ENCODE assay signal across 22 mouse cellular contexts in the genomic region with DNA sequence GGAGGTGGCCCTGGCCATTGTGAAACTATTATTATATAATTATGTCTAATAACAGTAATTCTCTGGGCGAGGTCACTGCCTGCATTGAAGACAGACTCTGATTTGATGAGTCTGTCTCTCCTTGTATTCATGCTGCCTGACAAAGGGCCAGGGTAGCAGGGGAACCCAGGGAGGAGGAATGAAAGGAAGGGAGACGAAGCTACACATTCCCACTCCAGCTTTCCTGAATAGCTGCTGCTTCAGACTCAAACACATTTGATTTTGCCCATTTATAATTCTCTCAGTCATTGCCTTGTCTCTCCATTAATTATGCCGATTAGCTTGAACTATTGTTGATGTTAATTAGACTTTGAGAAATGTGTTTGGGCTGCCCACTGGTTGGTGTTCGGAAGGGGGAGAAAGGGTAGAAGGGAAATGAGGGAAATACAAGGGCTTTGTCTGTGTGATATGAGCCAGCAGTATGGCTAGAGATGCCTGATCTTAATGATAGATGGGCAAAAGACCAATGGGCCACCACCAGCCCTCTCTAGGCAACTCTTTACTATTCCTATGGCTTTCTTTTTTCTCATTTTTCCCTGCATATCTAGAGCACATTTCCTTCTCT.
A peak's percentile ranks its signal among the peaks of the same experiment; 100 is the strongest.
DNase-seq lines count a peak whose midpoint lies in the region; ATAC-seq and TF ChIP-seq lines count a peak whose summit lies in the region.
"Had no signal": no experiment of that assay in that cellular context is flagged by ENCODE, and none has a peak within 500 bp of the region (broad histone marks: within the 10 kb centered on the region; RNA-seq: fewer than 3 reads in every experiment).

No protein-coding gene starts in this region.

- peak; percentile 64 for ATAC-seq in forebrain, embryonic 15.5 days (replicated peaks)
- no peak for ATAC-seq in kidney, embryonic 15.5 days (replicated peaks; ENCODE audit: low FRiP score)
- ATAC-seq: intestine, embryonic 16.5 days had no signal

- no peak overlapping the region for H3K9ac ChIP-seq in forebrain, embryonic 15.5 days (replicated peaks)
- no peak overlapping the region for H3K9ac ChIP-seq in kidney, embryonic 15.5 days
- H3K9ac ChIP-seq: embryonic facial prominence, embryonic 12.5 days; heart, embryonic 15.5 days; hindbrain, embryonic 14.5 days had no signal

- H3K4me2 ChIP-seq in forebrain, embryonic 15.5 days (replicated peaks): no peak overlapping the region
- H3K4me2 ChIP-seq in kidney, embryonic 15.5 days: no peak overlapping the region
- H3K4me2 ChIP-seq: embryonic facial prominence, embryonic 12.5 days; heart, embryonic 11.5 days; heart, embryonic 15.5 days; hindbrain, embryonic 14.5 days had no signal

- no peak overlapping the region for H3K4me3 ChIP-seq in forebrain, embryonic 15.5 days
- no peak overlapping the region for H3K4me3 ChIP-seq in kidney, embryonic 15.5 days (replicated peaks)
- no peak overlapping the region for H3K4me3 ChIP-seq in midbrain, embryonic 10.5 days
- no peak overlapping the region for H3K4me3 ChIP-seq in thymus, adult 2 months (ENCODE audit: control insufficient read depth, insufficient read depth, low read length)
- H3K4me3 ChIP-seq: embryonic facial prominence, embryonic 12.5 days; heart, adult 2 months; heart, embryonic 15.5 days; hindbrain, embryonic 10.5 days had no signal

- peaks cover 4% of the 10 kb centered on the region; the same call in 1 of the 2 replicates for H3K4me1 ChIP-seq in forebrain, embryonic 15.5 days
- no peaks in the 10 kb centered on the region for H3K4me1 ChIP-seq in kidney, embryonic 15.5 days
- H3K4me1 ChIP-seq in midbrain, embryonic 10.5 days: no peaks in the 10 kb centered on the region
- H3K4me1 ChIP-seq in thymus, adult 2 months (replicated peaks; ENCODE audit: control insufficient read depth, insufficient read depth, low read length): no peaks in the 10 kb centered on the region
- H3K4me1 ChIP-seq: embryonic facial prominence, embryonic 12.5 days; heart, embryonic 15.5 days; hindbrain, embryonic 10.5 days had no signal

- DNase-seq in Muller cell, postnatal 12 days (ENCODE audit: inconsistent ontology term): peak; percentile 94
- peak; percentile 6 for DNase-seq in brain, adult 2 months (ENCODE audit: low read depth, low spot score)
- DNase-seq in retina, postnatal 1 day: peak; percentile 86
- no peak for DNase-seq in midbrain, embryonic 10.5 days (ENCODE audit: low spot score)
- DNase-seq in thymus, adult 2 months: no peak
- DNase-seq: adrenal gland, adult 8-10 months; adrenal gland, postnatal 36 days; cerebellum, adult 2 months; cerebellum, postnatal 10 days; embryo, embryonic 11 days; gastrocnemius, postnatal 10 days; heart, adult 2 months; heart, postnatal 14 days; kidney, adult 2 months had no signal

- H3K9me3 ChIP-seq in forebrain, embryonic 15.5 days: no peaks in the 10 kb centered on the region
- no peaks in the 10 kb centered on the region for H3K9me3 ChIP-seq in kidney, embryonic 15.5 days (replicated peaks)
- H3K9me3 ChIP-seq in midbrain, embryonic 10.5 days (replicated peaks): no peaks in the 10 kb centered on the region
- H3K9me3 ChIP-seq: embryonic facial prominence, embryonic 12.5 days; heart, embryonic 15.5 days; hindbrain, embryonic 10.5 days had no signal

- no peaks in the 10 kb centered on the region for H3K27me3 ChIP-seq in forebrain, embryonic 15.5 days
- H3K27me3 ChIP-seq in kidney, embryonic 15.5 days: no peaks in the 10 kb centered on the region
- no peaks in the 10 kb centered on the region for H3K27me3 ChIP-seq in midbrain, embryonic 10.5 days (ENCODE audit: low read depth, poor library complexity, severe bottlenecking)
- no peaks in the 10 kb centered on the region for H3K27me3 ChIP-seq in thymus, adult 2 months (ENCODE audit: control insufficient read depth, insufficient read depth, low read length)
- H3K27me3 ChIP-seq: embryonic facial prominence, embryonic 12.5 days; heart, embryonic 15.5 days had no signal

- no peaks in the 10 kb centered on the region for H3K36me3 ChIP-seq in forebrain, embryonic 15.5 days
- no peaks in the 10 kb centered on the region for H3K36me3 ChIP-seq in kidney, embryonic 15.5 days
- no peaks in the 10 kb centered on the region for H3K36me3 ChIP-seq in midbrain, embryonic 10.5 days
- no peaks in the 10 kb centered on the region for H3K36me3 ChIP-seq in thymus, adult 2 months (ENCODE audit: control insufficient read depth, insufficient read depth, low read length)
- H3K36me3 ChIP-seq: embryonic facial prominence, embryonic 12.5 days; heart, embryonic 15.5 days; hindbrain, embryonic 10.5 days had no signal

- no peak overlapping the region for H3K27ac ChIP-seq in forebrain, embryonic 15.5 days (replicated peaks)
- H3K27ac ChIP-seq in kidney, embryonic 15.5 days: no peak overlapping the region
- H3K27ac ChIP-seq in midbrain, embryonic 10.5 days (replicated peaks): no peak overlapping the region
- H3K27ac ChIP-seq in thymus, adult 2 months (ENCODE audit: control insufficient read depth, insufficient read depth, low read length): no peak overlapping the region
- H3K27ac ChIP-seq: embryonic facial prominence, embryonic 12.5 days; heart, adult 2 months; heart, embryonic 15.5 days; hindbrain, embryonic 10.5 days; hindbrain, embryonic 14.5 days had no signal

- TF ChIP-seq CTCF in thymus, adult 2 months (IDR thresholded peaks at IDR 0.05; ENCODE audit: borderline replicate concordance, control insufficient read depth, extremely low read depth, insufficient read depth, low read length, poor library complexity): no peak

- WGBS in forebrain, embryonic 15.5 days: 11% methylated on average over 4 of the region's 4 CpGs
- 84% methylated on average over 4 of the region's 4 CpGs for WGBS in kidney, embryonic 15.5 days
- 72% methylated on average over 4 of the region's 4 CpGs for WGBS in midbrain, embryonic 10.5 days
- 92% methylated on average over 4 of the region's 4 CpGs for WGBS in thymus, adult 2 months

- no peak for TF ChIP-seq POLR2A in thymus, adult 2 months (IDR thresholded peaks at IDR 0.05; ENCODE audit: control insufficient read depth, extremely low read depth, insufficient read depth, low read length, poor library complexity)

Comparison
In these comparisons a context has a peak if more than half of its experiments do, and no peak if none do; other contexts are left out.
1. DNase-seq: peak in Muller cell, postnatal 12 days (single experiment), brain, adult 2 months (single experiment) and retina, postnatal 1 day (single experiment); none in midbrain, embryonic 10.5 days (single experiment) and thymus, adult 2 months (single experiment).